Mouse (Mus musculus) mature B cell (primary cell): ENCODE results near the gene Zbp1.

Experiments
- in situ Hi-C: fragments of 300-500 bp; cut with MboI; formaldehyde crosslinking; loops from 2 replicates; pipeline ENCODE4 v1.14.3; 2019

Zbp1 gene

GRCm38 (mm10) chr2:173247197-173247596 lies 28.5 kb upstream of the Zbp1 start:
- in situ Hi-C loops = no loop called here

GRCm38 (mm10) chr2:173246688-173247087 lies 28.0 kb upstream of the Zbp1 start:
- in situ Hi-C loops = no loop called here

DNA sequence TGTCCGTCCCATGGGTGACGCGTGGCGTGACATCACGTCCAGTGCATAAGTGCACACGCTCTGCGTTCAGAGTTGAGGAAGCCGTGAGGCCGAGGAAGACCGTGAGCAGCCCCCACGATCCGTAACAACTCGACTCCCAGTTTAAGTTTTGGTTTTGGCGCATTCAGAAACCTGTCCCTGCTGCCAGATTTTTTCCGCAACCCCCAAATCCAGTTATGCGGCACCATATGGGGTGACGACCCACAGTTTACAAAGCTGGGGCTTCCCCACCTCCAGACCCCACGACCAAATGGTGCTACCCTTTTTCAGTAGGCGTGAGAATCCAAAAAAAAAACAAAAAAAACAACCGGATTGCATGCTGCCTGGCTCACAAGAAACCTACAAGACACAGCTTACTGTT lies 26.5 kb upstream of the Zbp1 start:
- in situ Hi-C loops = no loop called here

- in situ Hi-C loops = no loop called here
These were observed 25.4 kb upstream of the Zbp1 start for GRCm38 (mm10) chr2:173244108-173244507.

GRCm38 (mm10) chr2:173243616-173244015 lies 24.9 kb upstream of the Zbp1 start:
- in situ Hi-C loops = no loop called here

DNA sequence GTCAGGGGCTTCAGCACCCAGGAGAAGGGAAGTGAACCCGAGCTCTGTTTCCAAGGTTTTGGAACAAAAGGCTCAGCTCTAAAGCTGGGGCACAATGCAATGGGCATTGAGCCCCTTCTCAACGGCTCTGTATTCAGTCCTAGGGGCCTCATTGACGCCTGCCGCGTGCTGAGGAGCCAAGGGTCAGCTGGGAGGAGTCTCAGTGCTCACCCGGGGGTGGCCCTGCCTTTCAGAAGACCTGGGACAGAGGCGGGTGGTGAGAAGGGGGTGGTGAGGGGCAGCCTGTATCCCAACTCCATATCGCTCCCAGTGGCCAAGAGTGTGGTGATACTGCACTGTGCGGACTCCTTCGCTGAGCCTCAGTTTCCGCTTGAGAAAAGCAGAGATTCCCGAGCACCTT lies 24.2 kb upstream of the Zbp1 start:
- in situ Hi-C loops = no loop called here

- in situ Hi-C loops = no loop called here
These were observed 22.0 kb upstream of the Zbp1 start for GRCm38 (mm10) chr2:173240738-173241137.

- in situ Hi-C loops = loop anchor here (10.0 kb wide), 1 partner anchor 306 kb away; no protein-coding TSS in a partner anchor
These were observed 19.8 kb upstream of the Zbp1 start for GRCm38 (mm10) chr2:173238522-173238921.

DNA sequence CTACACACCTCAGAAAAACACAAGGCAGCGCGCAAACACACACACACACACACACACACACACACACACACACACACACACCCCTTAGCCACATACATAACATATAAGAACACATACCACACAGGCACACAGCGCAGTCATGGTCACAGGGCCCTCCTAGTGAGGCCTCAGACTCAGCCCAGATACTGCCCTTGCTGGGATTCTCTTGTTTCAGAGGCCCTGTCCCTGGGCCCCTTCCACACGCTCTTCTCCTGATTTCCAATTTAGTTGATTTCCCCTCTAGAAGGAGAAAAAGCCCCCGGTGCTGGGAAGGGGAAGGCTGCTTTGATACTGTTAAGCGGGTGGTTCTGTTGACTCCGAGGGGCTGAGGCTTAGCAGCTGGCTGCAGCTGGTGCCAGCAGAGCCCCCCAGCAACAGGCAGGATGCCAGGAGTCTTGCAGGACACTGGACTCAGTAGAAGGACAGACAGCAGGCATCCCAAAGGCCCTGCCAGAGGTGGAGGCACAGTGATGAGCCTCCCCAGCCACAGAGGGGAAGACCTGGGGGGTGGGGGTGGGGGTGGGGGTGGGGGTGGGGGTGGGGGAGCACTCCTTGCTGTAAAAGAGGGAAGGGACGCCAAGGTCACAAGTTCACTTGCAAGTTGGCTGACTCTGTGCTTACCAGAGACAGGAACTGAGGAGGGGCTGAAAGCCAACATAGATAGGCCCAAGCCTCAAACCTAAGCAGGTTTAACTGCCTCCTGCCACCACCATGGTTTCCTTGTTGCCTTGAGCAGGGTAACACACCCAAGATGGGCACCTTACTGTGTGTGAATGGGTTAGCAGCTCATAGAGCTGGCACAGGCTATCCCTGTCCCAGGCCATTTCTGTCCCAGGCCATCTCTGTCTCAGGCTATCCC lies 17.0 kb upstream of the Zbp1 start:
- in situ Hi-C loops = loop anchor here (10.0 kb wide), 1 partner anchor 309 kb away; no protein-coding TSS in a partner anchor

- in situ Hi-C loops = loop anchor here (10.0 kb wide), 1 partner anchor 312 kb away; no protein-coding TSS in a partner anchor
These were observed 14.0 kb upstream of the Zbp1 start for GRCm38 (mm10) chr2:173232766-173233099.

DNA sequence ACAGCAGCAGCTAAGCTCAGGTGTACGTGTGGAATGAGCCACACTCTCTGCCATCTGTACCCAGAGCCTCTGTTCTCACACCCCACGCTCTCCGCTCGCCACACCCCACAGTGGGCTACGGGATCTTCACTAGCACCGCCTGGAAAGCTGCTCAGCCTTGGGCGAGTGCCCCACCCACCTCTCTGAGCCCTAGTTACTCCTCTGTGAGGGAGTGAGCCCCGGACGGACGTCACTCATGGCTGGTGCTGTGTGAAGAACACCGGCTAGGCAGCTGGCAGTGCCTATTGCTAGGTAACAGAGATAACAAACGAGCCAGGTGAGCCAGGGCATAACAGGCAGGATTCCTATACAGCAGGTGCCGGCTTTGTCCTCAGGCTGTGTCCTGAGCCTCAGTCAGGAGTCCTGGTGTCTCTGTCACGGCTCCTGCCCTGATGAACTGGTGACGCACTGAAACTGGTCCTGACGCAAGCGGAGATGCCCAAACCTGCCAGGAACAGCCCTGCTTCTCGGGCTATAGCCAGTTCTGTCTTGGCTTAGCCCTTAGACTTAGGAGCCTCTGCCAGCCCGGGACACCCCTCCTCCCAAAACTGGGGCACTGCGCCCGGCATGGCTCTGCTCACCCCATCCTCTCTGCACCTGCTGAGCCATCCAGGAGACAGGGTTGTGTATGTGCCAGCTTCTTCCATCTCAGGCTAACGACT lies 13.5 kb upstream of the Zbp1 start:
- in situ Hi-C loops = loop anchor here (10.0 kb wide), 1 partner anchor 313 kb away; no protein-coding TSS in a partner anchor

GRCm38 (mm10) chr2:173229578-173230224 lies 11.0 kb upstream of the Zbp1 start:
- in situ Hi-C loops = loop anchor here (10.0 kb wide), 1 partner anchor 315 kb away; no protein-coding TSS in a partner anchor

DNA sequence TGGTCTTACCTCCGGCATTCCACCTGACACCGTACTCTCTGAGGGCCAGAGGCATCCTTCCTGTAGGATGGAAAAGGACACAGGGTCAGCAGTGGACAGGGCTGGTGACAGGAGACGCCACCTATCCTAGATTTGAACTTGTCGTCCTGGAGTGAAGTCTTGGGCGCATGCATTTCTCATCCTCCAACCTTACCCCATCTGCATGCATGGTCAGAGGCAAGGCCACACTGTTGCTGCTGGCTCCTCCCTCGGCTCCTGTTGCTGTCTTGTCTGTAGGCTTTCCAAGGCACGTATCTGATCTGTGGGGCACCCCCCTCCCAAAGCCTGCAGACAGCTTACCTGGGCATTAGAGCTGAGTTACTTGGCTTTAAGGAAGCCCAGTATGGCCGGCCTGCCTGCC lies 9.8 kb upstream of the Zbp1 start:
- in situ Hi-C loops = no loop called here

GRCm38 (mm10) chr2:173226792-173227191 lies 8.1 kb upstream of the Zbp1 start:
- in situ Hi-C loops = no loop called here

GRCm38 (mm10) chr2:173225906-173226305 lies 7.2 kb upstream of the Zbp1 start:
- in situ Hi-C loops = no loop called here

- in situ Hi-C loops = loop anchor here (5.0 kb wide), 1 partner anchor 227 kb away; no protein-coding TSS in a partner anchor
These were observed 6.1 kb upstream of the Zbp1 start for GRCm38 (mm10) chr2:173224832-173225231.

GRCm38 (mm10) chr2:173224097-173224496 lies 5.4 kb upstream of the Zbp1 start:
- in situ Hi-C loops = loop anchor here (5.0 kb wide), 1 partner anchor 228 kb away; no protein-coding TSS in a partner anchor

DNA sequence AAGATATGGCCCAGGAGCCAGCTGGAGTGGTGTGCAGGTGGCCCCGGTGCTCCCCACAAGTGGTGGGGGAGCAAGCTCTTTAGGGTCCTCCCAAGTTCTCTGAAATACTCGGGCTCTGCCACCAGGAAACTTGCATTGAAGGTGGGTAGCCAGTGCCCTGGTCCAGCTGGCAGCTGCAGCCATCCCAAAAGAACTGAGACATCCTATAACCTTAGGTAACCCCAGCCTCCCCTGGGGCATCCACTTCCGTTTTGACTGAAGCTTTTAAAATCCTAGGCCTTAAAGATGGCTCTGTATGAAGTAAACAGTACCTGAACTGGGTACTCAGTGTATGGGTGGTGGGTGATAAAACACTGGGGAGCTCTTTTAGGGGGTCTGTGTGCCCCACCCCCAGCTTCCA lies 4.8 kb upstream of the Zbp1 start:
- in situ Hi-C loops = loop anchor here (5.0 kb wide), 1 partner anchor 229 kb away; no protein-coding TSS in a partner anchor

GRCm38 (mm10) chr2:173220754-173221153 lies 2.0 kb upstream of the Zbp1 start:
- in situ Hi-C loops = loop anchor here (5.0 kb wide), 1 partner anchor 232 kb away; no protein-coding TSS in a partner anchor

- in situ Hi-C loops = no loop called here
These were observed 682 bp upstream of the Zbp1 start for GRCm38 (mm10) chr2:173219256-173219954.

GRCm38 (mm10) chr2:173217763-173218258 lies 912 bp downstream of the Zbp1 start:
- in situ Hi-C loops = no loop called here
